Mouse (Mus musculus) activated CD4-positive, CD25-positive, alpha-beta regulatory T cell (primary cell): ENCODE data around the gene Adamts14. TPM values are rescaled to one million over a fixed set of nuclear protein-coding genes. Genes with fewer than 3 reads are reported as not detected.

Experiments used
- polyA plus RNA-seq, 2 experiments: library from polyadenylated mRNA; unstranded; fragments of 100-300 nt; shearing (Covaris generic); gene quantifications; one replicate each; pipeline ENCODE4 v1.2.1; 2017

The Adamts14 gene
- polyA plus RNA-seq = under 1 TPM in 1 of 2 experiments, not detected in 1; 0.54 TPM

GRCm38 (mm10) chr10:61273081-61273843 is at the start of gene Adamts14:
Adamts14 (minus strand) TSS chr10:61273438.

DNA sequence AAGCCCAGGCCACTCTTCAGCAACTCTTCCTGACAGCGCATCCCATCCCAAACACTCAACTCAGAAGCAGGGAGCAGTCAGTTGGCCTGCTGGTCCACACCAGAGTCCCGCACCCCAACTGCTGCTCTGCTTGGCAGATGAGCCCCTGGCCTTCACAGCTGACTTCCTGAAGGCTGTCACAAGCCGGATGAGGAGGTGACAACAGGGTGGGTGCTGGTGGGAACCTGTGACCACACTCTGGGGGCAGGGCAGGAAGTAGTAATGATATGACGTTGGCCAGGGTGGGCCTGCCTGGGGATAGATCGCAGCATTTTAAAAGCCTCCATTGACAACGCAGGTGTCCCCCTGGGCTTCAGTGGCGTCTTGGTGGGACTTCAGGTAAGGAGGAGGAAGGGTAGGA is 24.2 kb upstream of the Adamts14 start, which contains the start of gene Prf1:
TSS of gene Prf1 (plus strand) at position 357 of the 400 bp plus-strand sequence.

GRCm38 (mm10) chr10:61171654-61172053 is 101.6 kb downstream of the Adamts14 start, which contains the start of gene Tbata:
Tbata (plus strand) TSS chr10:61171954.

DNA sequence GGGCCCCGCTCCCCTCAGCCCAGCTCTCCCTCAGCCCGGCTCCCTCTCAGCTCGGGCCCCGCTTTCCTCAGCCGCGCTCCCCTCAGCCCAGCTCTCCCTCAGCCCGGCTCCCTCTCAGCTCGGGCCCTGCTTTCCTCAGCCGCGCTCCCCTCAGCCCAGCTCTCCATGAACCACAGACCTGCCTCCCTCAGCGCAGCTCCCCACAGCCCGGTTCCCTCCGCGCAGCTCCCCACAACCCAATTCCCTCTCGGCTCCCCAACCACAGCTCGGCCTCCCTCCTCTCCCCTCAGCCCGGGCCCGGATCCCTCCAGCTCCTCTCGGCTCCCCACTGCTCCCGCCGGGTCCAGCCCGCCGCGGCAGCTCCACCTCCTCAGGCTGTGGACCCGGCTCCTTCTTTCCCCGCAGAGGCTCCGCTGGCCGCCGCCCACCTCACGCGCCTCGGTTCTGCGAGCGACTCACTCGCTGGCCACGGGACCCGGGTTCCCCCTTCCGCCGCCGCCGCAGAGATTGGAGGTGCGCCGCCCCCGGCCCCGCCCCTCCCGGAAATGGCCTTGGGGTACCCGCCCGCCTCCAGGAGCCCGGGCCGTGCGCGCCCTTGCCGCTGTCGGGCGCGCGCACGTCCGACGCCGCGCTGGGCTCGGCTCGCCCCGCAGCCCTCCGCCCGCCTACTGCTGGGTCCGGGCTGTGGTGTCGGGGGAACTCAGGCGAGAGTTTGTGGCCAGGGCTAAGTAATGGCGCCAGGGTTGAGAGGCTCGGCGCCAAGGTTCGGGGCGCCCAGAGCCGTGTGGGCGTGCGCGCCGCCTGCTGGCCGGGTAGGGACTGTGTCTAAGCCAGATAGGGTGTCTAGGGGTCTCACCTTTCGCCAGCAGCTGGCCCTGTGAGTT is 125.8 kb downstream of the Adamts14 start, which contains the start of gene Sgpl1:
TSS of gene Sgpl1 (minus strand) at position 547 of the 884 bp plus-strand sequence.

Other genes starting within 250 kb of the Adamts14 start
- under 1 TPM in 1 of 2 experiments, not detected in 1; 0.44 TPM for gene Pcbd1, start 184.1 kb downstream of the Adamts14 start, polyA plus RNA-seq
- 10 to 100 TPM; 42.7 to 58.1 TPM for gene Sgpl1, start 125.7 kb downstream of the Adamts14 start, polyA plus RNA-seq
- not detected for gene Tbata, start 101.5 kb downstream of the Adamts14 start, polyA plus RNA-seq
- 1 to 10 TPM; 5.5 to 9.2 TPM for gene Prf1, start 24.4 kb upstream of the Adamts14 start, polyA plus RNA-seq
- gene Pald1, start 110.1 kb upstream of the Adamts14 start, polyA plus RNA-seq = under 1 TPM in 1 of 2 experiments, not detected in 1; 0.42 TPM
- under 1 TPM in 1 of 2 experiments, not detected in 1; 0.07 TPM for gene Nodal, start 144.5 kb upstream of the Adamts14 start, polyA plus RNA-seq
- gene Eif4ebp2, start 179.2 kb upstream of the Adamts14 start, polyA plus RNA-seq = 10 to 100 TPM; 23.0 to 31.9 TPM
- 1 to 10 TPM; 4.3 to 5.2 TPM for gene Lrrc20, start 202.4 kb upstream of the Adamts14 start, polyA plus RNA-seq